Comparison of ENCODE assay signal across 19 mouse cellular contexts in the genomic region with DNA sequence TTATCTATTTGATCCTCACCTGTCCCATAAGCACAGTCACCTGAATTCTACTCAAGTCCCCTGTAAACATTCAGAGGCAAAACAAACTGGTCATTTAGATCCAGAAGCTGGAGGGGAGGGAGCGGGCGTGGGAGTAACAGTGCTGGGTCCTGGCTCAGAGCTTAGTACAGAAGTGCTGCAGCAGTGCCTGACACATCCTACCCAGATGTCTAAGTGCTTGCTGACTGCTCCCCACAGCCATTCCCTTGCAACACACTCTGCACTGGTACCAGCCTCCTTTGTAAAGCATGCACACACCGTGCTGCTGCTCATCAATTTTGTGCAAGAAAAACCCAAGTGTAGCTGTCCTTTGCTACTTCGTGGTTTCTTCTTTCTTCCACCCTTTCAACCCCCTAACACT. TPM values are rescaled to one million over a fixed set of nuclear protein-coding genes. Genes with fewer than 3 reads are reported as not detected.
DNase-seq lines count a peak whose midpoint lies in the region; ATAC-seq lines count a peak whose summit lies in the region.
"Had no signal": no experiment of that assay in that cellular context is flagged by ENCODE, and none has a peak within 500 bp of the region (broad histone marks: within the 10 kb centered on the region; RNA-seq: fewer than 3 reads in every experiment).

No protein-coding gene starts in this region.

- H3K36me3 ChIP-seq in kidney, embryonic 14.5 days (ENCODE audit: control insufficient read depth, insufficient read depth, low read length): no peaks in the 10 kb centered on the region

- no peak overlapping the region for H3K27ac ChIP-seq in kidney, embryonic 14.5 days (ENCODE audit: low read depth, low read length)
- H3K27ac ChIP-seq: forebrain, embryonic 13.5 days; forebrain, embryonic 15.5 days had no signal

- ATAC-seq in frontal cortex, adult (ENCODE audit: low TSS enrichment): peak; percentile 64
- ATAC-seq in kidney, embryonic 14.5 days (ENCODE audit: low FRiP score, low TSS enrichment): no peak
- 0 out of 2 replicates have a peak, but pooled peaks have one; percentile 55 for ATAC-seq in megakaryocyte-erythroid progenitor cell, adult 5-6 weeks (replicated peaks; ENCODE audit: low FRiP score, low TSS enrichment, poor library complexity, severe bottlenecking)
- ATAC-seq: forebrain, embryonic 13.5 days; forebrain, embryonic 15.5 days; forebrain, postnatal 0 days had no signal

- H3K4me1 ChIP-seq in kidney, embryonic 14.5 days (ENCODE audit: control insufficient read depth, insufficient read depth, low read length): no peaks in the 10 kb centered on the region
- H3K4me1 ChIP-seq: forebrain, embryonic 15.5 days had no signal

- 70% methylated on average over 4 of the region's 4 CpGs for WGBS in kidney, embryonic 14.5 days

- H3K9me3 ChIP-seq in kidney, embryonic 14.5 days (ENCODE audit: control insufficient read depth, low read length): no peaks in the 10 kb centered on the region
- H3K9me3 ChIP-seq: forebrain, embryonic 13.5 days; forebrain, embryonic 15.5 days had no signal

- H3K27me3 ChIP-seq in kidney, embryonic 14.5 days (ENCODE audit: control insufficient read depth, insufficient read depth, low read length): no peaks in the 10 kb centered on the region
- H3K27me3 ChIP-seq: forebrain, embryonic 13.5 days; forebrain, embryonic 15.5 days had no signal

- H3K4me3 ChIP-seq in kidney, embryonic 14.5 days (ENCODE audit: low read length): no peak overlapping the region
- H3K4me3 ChIP-seq: forebrain, embryonic 13.5 days; forebrain, embryonic 15.5 days had no signal

- H3K4me2 ChIP-seq in kidney, embryonic 14.5 days (replicated peaks; ENCODE audit: low read depth, low read length): no peak overlapping the region
- H3K4me2 ChIP-seq: forebrain, embryonic 13.5 days; forebrain, embryonic 15.5 days had no signal

- H3K9ac ChIP-seq in kidney, embryonic 14.5 days (ENCODE audit: low read depth, low read length): no peak overlapping the region
- H3K9ac ChIP-seq: forebrain, embryonic 13.5 days; forebrain, embryonic 15.5 days; forebrain, postnatal 0 days had no signal

- no peak for DNase-seq in frontal cortex, postnatal 36 days (ENCODE audit: low spot score in 2 of 2)
- DNase-seq in kidney, postnatal 4 days: peak; percentile 39 to 40
- peak; percentile 60 for DNase-seq in brain, adult 2 months (ENCODE audit: low read depth, low spot score)
- no peak for DNase-seq in lung, postnatal 36 days
- DNase-seq: adrenal gland, adult 2 months; adrenal gland, postnatal 10 days; adrenal gland, postnatal 25 days; cerebellum, adult 11-12 months; cerebellum, adult 2 months; cerebellum, adult 9-10 months; cerebellum, postnatal 10 days; cerebellum, postnatal 25 days; forebrain, postnatal 0 days had no signal

RNA-seq across cellular contexts. Expression of a gene that starts 8.7 kb away (rescaled TPM):
- 1.4 and 1.5 TPM in 2 replicates for polyA plus RNA-seq in kidney, embryonic 14.5 days (2014; fragmentation: Nextera tagmentation; extraction: Ambion mirVana)
- total RNA-seq in megakaryocyte-erythroid progenitor cell, adult 5-6 weeks (2014; fragmentation: Nextera tagmentation): not detected in 2 replicates
- total RNA-seq in megakaryocyte-erythroid progenitor cell, adult 5-6 weeks (2017): not detected in 2 replicates
- total RNA-seq: MEL had no signal

Comparison
In these comparisons a context has a peak if more than half of its experiments do, and no peak if none do; other contexts are left out.
1. DNase-seq: peak in kidney, postnatal 4 days (2 of 2) and brain, adult 2 months (single experiment); none in frontal cortex, postnatal 36 days (0 of 2) and lung, postnatal 36 days (single experiment).